Mouse (Mus musculus): ENCODE measurements around the gene Slc9a4.
"Not testable (repeated sequence)": the region's sequence is repeated elsewhere in the genome, so short reads cannot be mapped to it uniquely, and the experiment has no call there.

The Slc9a4 gene

GRCm38 (mm10) chr1:40579784-40580183, at the start of gene Slc9a4:
Gene Slc9a4, plus strand, starts transcription at chr1:40580081.
- DNase-seq = peak; percentile 60

DNA sequence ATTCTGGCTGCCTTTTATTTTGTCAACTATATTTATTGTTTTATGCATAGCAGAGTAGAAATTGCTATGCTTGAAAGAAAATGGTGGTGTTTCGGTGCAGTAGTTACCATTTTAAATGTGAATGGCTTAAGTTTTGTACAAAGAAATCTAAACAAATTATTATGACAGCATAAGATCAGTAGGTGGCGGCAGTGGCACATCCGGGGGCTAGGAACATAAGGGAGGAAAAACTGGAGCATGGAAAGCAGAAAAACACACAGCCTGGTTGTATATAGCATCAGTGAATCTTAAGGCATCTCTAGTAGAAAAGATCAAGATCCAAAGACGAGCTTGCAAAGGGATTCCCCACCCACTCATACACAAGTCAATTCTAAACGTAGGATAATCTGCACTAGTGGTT, 42.3 kb upstream of the Slc9a4 start:
- peak; percentile 7 for DNase-seq

DNA sequence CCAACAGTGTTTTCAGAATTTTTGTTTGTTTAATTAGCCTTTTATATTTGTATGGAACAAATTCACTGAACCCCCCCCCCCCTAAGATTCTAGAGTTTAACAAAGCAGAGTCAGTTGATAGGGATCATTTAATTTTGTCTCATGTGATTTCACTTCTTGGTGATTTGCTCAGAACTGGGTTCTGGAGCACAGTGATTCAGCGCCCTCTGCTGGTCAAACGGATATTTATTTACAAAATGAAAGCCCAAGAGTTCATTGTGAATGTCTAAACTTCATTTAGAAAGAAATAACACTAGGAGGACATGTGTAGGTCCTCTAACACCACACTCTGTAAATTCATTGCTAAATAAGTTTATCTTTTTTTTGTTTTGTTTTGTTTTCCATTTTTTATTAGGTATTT, 35.2 kb upstream of the Slc9a4 start:
- DNase-seq = peak; percentile 74

DNA sequence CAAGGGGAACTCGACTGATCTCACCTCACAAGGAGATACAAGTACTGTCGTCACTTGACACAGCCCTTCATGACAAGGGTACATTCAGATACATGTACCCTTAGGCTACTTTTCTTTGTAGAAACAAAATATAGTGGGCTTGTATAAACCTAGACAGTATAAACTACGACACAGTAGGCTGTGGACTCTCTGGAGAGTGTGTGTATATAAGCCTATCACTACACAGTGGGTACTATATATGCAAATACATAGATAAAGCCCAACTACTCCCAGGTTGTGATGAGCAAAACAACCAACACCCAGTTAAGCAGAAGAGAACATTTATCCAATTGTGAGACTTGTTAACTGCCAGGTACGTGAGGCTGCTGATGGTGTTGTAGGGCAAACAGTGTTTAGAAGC, 33.2 kb upstream of the Slc9a4 start:
- DNase-seq = no peak

GRCm38 (mm10) chr1:40547064-40547572, 32.8 kb upstream of the Slc9a4 start:
- DNase-seq = no peak

- DNase-seq = no peak
These were observed 32.1 kb upstream of the Slc9a4 start for GRCm38 (mm10) chr1:40547762-40548161.

GRCm38 (mm10) chr1:40569374-40569773, 10.5 kb upstream of the Slc9a4 start:
- DNase-seq = no peak

GRCm38 (mm10) chr1:40580269-40580668, 388 bp downstream of the Slc9a4 start:
- no peak for DNase-seq

GRCm38 (mm10) chr1:40586776-40587175, 6.9 kb downstream of the Slc9a4 start:
- DNase-seq = no peak

DNA sequence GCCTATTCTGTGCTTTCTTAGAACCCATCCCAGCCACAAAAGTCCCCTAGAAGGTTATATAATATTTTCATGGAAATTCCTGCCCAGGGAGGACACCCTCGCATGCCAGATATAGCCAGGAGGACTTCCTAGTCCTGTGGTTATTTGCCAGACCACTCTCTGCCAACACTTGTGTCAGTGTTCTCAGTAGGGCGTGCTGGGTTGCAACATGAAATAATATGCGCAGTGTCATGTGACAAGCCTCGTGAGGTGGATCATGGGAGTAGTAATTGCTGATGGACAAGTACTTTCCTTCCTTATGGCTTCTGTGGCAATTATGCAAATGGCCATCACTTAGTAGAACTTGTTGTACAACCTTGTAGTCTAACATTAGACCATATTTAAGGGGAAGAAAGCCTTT, 11.1 kb downstream of the Slc9a4 start:
- no peak for DNase-seq

GRCm38 (mm10) chr1:40597822-40598221, 17.9 kb downstream of the Slc9a4 start:
- no peak for DNase-seq

DNA sequence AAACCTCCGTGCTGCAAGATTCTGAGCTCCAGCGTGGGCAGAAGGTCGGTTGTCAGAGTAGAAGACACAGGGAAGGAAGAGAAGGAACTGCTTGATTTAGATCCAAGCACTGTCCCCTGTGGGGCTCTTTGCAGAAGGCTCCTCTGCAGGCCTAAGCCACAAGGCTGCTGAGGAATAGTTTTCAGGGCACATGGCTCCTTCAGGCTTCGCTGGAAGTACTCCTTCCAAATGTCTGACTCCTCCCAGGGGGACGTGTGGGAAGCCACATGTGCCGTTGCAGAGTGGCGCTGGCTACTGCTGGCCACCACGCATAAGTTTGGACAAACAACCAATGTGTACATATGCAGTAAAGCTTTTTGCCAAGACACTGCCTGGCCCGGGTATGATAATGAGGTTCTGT, 19.8 kb downstream of the Slc9a4 start:
- not testable (repeated sequence) for DNase-seq

DNA sequence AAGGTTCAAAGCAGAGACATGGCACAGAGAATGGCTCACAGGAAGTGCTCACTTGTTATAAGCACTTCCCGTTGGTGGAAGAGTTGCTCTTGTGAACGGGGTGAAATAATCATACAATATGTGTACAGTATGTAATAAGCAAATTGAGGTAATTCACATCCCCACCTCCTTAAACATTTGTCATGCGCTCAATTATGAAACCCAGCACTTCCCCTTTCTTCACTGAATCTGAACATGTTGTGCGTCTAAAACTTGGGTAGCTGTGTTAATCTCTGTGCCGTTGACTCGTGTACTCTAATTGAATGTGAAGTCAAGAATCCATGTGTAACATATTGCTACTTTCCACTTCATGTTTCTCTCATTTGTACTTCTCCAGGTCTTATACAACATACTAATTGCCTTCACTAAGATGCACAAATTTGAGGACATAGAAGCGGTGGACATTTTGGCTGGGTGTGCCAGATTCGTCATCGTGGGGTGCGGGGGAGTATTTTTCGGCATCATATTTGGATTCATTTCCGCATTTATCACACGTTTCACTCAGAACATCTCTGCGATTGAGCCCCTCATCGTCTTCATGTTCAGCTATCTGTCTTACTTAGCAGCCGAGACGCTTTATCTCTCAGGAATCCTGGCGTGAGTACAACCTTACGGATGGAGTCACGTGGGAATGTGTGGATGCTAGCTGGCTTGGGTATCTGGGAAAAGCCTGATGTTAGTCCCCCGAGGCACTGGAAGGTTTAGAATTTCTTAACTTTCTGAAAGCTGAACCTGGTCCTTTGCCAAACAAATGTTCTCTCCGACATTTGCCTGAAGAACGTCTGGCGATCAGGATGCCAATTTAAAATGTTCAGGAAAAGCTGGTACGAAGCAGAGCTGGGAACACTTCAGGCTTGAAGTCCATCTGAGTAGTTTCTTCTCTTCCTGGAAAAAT, 20.8 kb downstream of the Slc9a4 start:
- no peak for DNase-seq

- DNase-seq = no peak
These were observed 21.6 kb downstream of the Slc9a4 start for GRCm38 (mm10) chr1:40601461-40601860.

- DNase-seq = no peak
These were observed 33.3 kb downstream of the Slc9a4 start for GRCm38 (mm10) chr1:40613219-40613618.

GRCm38 (mm10) chr1:40619093-40619492, 39.2 kb downstream of the Slc9a4 start:
- peak; percentile 35 for DNase-seq

DNA sequence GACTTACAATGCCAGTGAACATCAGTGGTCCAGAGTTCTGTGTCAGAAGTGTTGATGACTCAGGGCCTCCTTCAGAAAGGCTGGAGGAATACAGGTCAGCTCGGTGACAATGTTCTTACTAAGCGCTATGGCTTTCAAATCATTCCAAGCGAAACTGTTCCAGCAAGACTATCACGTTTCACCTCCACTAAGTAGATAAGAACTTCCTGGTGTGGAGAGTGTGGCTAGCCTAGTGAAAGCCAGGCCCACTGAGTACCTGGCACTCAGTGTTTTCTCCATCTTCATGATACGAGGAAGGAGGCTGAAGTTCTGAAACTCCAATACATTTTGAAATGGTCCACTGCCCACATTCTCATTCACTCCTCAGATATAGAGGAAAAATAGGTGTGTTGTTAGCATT, 40.0 kb downstream of the Slc9a4 start:
- no peak for DNase-seq

DNA sequence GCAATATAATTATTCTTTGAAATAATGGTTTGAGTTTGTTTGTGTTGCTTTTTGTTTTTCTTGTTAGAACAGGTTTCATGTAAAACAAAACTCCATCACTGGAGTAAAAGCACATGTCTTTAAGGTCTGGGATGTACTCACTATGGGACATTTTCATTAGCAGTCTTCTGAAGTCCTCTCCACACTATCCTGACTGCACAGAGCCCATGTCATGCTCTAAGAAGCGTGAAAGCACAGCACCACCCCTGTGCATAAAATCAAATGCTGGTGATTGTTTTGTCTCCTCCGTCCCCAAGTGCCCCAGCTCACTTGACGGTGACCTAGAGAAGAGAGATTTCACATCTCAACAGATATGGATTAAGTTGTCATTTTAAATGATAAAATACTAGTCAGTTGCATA, 45.1 kb downstream of the Slc9a4 start:
- no peak for DNase-seq

GRCm38 (mm10) chr1:40626954-40627353, 47.1 kb downstream of the Slc9a4 start:
- DNase-seq = no peak

DNA sequence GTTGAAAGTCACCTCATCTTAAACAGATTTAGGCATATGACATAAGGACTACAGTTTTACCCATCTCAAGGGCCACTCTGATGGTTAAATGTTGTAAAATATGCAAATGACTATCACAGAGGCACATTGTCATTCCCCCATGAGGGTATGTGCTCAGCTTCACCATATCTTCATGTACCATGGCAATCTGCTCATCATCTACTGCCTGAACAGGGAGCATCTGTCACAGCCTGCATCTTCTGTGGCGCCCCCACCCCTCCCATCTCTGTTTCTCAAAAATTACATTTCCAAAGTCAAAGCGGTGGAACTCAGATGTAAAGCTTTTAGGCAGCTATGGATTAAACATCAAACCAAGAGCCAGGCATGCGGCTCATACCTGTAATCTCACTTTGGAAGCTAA, 48.6 kb downstream of the Slc9a4 start:
- DNase-seq = no peak

DNA sequence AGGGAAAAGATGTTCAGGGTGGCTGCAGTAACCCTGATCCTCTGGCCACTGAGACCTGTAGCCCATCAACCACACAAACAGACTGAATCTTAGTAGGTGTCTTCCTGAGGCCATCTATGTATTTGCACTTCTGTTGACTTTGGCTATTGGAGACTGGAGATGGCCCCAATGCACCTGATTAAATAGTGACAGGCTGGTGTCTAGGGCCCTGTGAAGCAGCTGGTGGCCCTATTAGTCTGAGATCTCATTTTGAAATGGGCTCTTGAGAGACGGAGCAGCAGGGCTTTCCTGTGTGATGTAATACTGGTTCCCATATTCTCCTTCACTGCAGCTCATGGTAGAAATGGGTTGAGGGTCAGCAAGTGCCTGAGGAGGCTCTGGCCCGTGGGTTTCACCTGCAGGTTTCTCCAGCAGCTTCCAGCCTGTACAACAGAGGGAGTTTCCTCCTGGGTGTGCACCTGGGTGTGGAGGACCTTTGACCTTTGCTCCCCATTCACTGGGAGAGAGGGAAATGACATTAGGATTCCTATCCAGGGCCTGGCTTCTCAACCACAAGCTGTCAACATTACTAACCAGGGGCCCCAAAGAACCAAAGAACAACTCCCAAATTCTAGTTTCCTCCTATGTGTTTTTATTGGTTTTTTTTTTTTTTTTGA, 52.7 kb downstream of the Slc9a4 start:
- DNase-seq = peak; percentile 10

DNA sequence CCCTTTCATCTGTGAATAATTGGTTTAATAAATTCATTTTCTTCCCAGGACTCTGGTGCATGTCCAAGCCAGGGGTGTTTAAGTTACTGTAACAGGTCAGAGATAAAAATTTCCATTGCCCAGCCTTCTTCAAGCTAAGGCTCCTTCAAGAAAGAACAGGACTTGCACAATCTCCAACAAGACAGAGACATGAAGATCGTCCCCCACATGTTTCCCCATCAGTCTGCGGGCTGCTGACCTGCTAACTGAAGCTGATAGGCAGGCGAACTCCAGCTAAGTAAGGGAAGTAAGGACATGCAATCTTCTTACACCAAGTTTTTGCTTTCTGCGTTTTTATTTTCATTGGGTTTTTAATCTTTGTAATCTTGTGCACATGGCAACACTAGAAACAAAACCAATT, 54.7 kb downstream of the Slc9a4 start:
- DNase-seq = no peak

GRCm38 (mm10) chr1:40648234-40648633, 68.4 kb downstream of the Slc9a4 start:
- DNase-seq = no peak
